ENCODE assay signal across 11 mouse cellular contexts in the genomic region with DNA sequence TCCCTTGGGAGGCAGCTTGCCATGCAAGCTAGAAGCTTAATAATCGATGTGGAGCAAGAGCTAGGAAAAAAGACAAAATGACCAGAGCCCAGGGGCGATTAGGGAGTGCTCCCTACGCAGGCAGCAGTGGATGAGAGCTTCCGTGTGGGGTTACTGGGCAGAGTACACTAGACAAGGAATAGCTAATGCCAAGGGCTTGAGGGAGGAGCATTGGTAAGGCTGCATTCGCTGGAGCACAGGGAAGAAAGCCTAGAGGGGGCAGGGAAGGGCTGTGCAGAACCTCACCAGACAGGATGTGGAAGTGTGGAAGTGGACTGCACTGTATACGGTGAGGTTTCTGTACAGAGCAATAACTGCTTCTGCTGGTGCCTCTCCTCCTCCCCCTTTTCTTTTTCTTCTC. TPM values are rescaled to one million over a fixed set of nuclear protein-coding genes. Genes with fewer than 3 reads are reported as not detected.
A peak's percentile ranks its signal among the peaks of the same experiment; 100 is the strongest.
DNase-seq lines count a peak whose midpoint lies in the region; ATAC-seq and TF ChIP-seq lines count a peak whose summit lies in the region.
"Had no signal": no experiment of that assay in that cellular context is flagged by ENCODE, and none has a peak within 500 bp of the region (broad histone marks: within the 10 kb centered on the region; RNA-seq: fewer than 3 reads in every experiment).

No protein-coding gene starts in this region.

- H3K4me1 ChIP-seq in hindbrain, embryonic 10.5 days (replicated peaks), result peaks cover 14% of the 10 kb centered on the region
- no peaks in the 10 kb centered on the region for H3K4me1 ChIP-seq in hindbrain, embryonic 14.5 days (replicated peaks; ENCODE audit: control insufficient read depth, insufficient read depth, low read length)
- peaks cover 13% of the 10 kb centered on the region for H3K4me1 ChIP-seq in limb, embryonic 13.5 days
- no peaks in the 10 kb centered on the region for H3K4me1 ChIP-seq in stomach, postnatal 0 days (replicated peaks; ENCODE audit: control insufficient read depth, insufficient read depth)
- no peaks in the 10 kb centered on the region for H3K4me1 ChIP-seq in intestine, postnatal 0 days (replicated peaks; ENCODE audit: control insufficient read depth, insufficient read depth, low read length)
- H3K4me1 ChIP-seq: embryonic facial prominence, embryonic 13.5 days had no signal

- H3K27ac ChIP-seq in hindbrain, embryonic 10.5 days, result 0 out of 2 replicates have a peak overlapping the region, but pooled peaks have one; percentile 31
- H3K27ac ChIP-seq in hindbrain, embryonic 14.5 days, result no peak overlapping the region
- no peak overlapping the region for H3K27ac ChIP-seq in limb, embryonic 13.5 days
- no peak overlapping the region; the same call in 1 of the 2 replicates for H3K27ac ChIP-seq in stomach, postnatal 0 days (replicated peaks)
- H3K27ac ChIP-seq in intestine, postnatal 0 days (ENCODE audit: low read depth, low read length), result no peak overlapping the region
- H3K27ac ChIP-seq: embryonic facial prominence, embryonic 13.5 days had no signal

- no peaks in the 10 kb centered on the region for H3K27me3 ChIP-seq in hindbrain, embryonic 10.5 days (ENCODE audit: insufficient read depth, poor library complexity, severe bottlenecking)
- no peaks in the 10 kb centered on the region for H3K27me3 ChIP-seq in hindbrain, embryonic 14.5 days (ENCODE audit: control insufficient read depth, insufficient read depth, low read length)
- H3K27me3 ChIP-seq in limb, embryonic 13.5 days, result no peaks in the 10 kb centered on the region
- H3K27me3 ChIP-seq in stomach, postnatal 0 days (ENCODE audit: control insufficient read depth, insufficient read depth, low read length), result no peaks in the 10 kb centered on the region
- H3K27me3 ChIP-seq in intestine, postnatal 0 days (replicated peaks; ENCODE audit: control insufficient read depth, insufficient read depth, low read length), result no peaks in the 10 kb centered on the region
- H3K27me3 ChIP-seq: embryonic facial prominence, embryonic 13.5 days had no signal

- H3K36me3 ChIP-seq in hindbrain, embryonic 10.5 days, result peaks cover 9% of the 10 kb centered on the region
- H3K36me3 ChIP-seq in hindbrain, embryonic 14.5 days (replicated peaks; ENCODE audit: control insufficient read depth, insufficient read depth), result peaks cover 2% of the 10 kb centered on the region
- peaks cover 13% of the 10 kb centered on the region for H3K36me3 ChIP-seq in limb, embryonic 13.5 days
- H3K36me3 ChIP-seq in stomach, postnatal 0 days (ENCODE audit: control insufficient read depth, insufficient read depth, low read length), result no peaks in the 10 kb centered on the region
- peaks cover 4% of the 10 kb centered on the region; the same call in 1 of the 2 replicates for H3K36me3 ChIP-seq in intestine, postnatal 0 days (ENCODE audit: control insufficient read depth, insufficient read depth)

- WGBS in hindbrain, embryonic 10.5 days, result 76% methylated on average over 6 of the region's 6 CpGs
- WGBS in hindbrain, embryonic 14.5 days, result 51% methylated on average over 6 of the region's 6 CpGs
- 64% methylated on average over 6 of the region's 6 CpGs for WGBS in limb, embryonic 13.5 days
- 63% methylated on average over 6 of the region's 6 CpGs for WGBS in stomach, postnatal 0 days
- WGBS in intestine, postnatal 0 days, result 64% methylated on average over 6 of the region's 6 CpGs

- H3K9me3 ChIP-seq in hindbrain, embryonic 10.5 days, result no peaks in the 10 kb centered on the region
- no peaks in the 10 kb centered on the region for H3K9me3 ChIP-seq in hindbrain, embryonic 14.5 days (ENCODE audit: control insufficient read depth, low read length)
- no peaks in the 10 kb centered on the region for H3K9me3 ChIP-seq in limb, embryonic 13.5 days
- H3K9me3 ChIP-seq in stomach, postnatal 0 days (ENCODE audit: control insufficient read depth, low read length), result no peaks in the 10 kb centered on the region
- no peaks in the 10 kb centered on the region for H3K9me3 ChIP-seq in intestine, postnatal 0 days (ENCODE audit: control insufficient read depth)
- H3K9me3 ChIP-seq: embryonic facial prominence, embryonic 13.5 days had no signal

- TF ChIP-seq EP300 in stomach, postnatal 0 days (optimal IDR thresholded peaks at IDR 0.05), result no peak

- DNase-seq in hindbrain, embryonic 10.5 days (ENCODE audit: low spot score), result no peak
- DNase-seq in hindbrain, embryonic 14.5 days (ENCODE audit: low spot score), result no peak
- DNase-seq in urinary bladder, postnatal 4 days (ENCODE audit: low spot score in 2 of 2), result peak; percentile 15 to 48
- DNase-seq in urinary bladder, adult 2 months (ENCODE audit: low spot score), result no peak
- no peak for DNase-seq in stomach, postnatal 0 days (ENCODE audit: low spot score)
- DNase-seq in spleen, postnatal 14 days (ENCODE audit: low spot score in 2 of 2), result no peak
- DNase-seq: adrenal gland, postnatal 36 days; thymus, postnatal 36 days had no signal

- ATAC-seq in hindbrain, embryonic 14.5 days (ENCODE audit: low FRiP score), result no peak
- peak; percentile 51; the same call in 1 of the 2 replicates for ATAC-seq in limb, embryonic 13.5 days (ENCODE audit: low FRiP score, low read depth)
- peak; percentile 53 for ATAC-seq in stomach, postnatal 0 days (ENCODE audit: low FRiP score, low TSS enrichment)
- ATAC-seq in intestine, postnatal 0 days, result no peak

- H3K9ac ChIP-seq in hindbrain, embryonic 14.5 days, result no peak overlapping the region
- H3K9ac ChIP-seq in limb, embryonic 13.5 days, result no peak overlapping the region
- H3K9ac ChIP-seq in stomach, postnatal 0 days (ENCODE audit: low read length), result no peak overlapping the region; the same call in 1 of the 2 replicates
- no peak overlapping the region for H3K9ac ChIP-seq in intestine, postnatal 0 days (ENCODE audit: low read depth, low read length)
- H3K9ac ChIP-seq: embryonic facial prominence, embryonic 13.5 days had no signal

- no peak overlapping the region for H3K4me3 ChIP-seq in hindbrain, embryonic 10.5 days
- no peak overlapping the region for H3K4me3 ChIP-seq in hindbrain, embryonic 14.5 days (replicated peaks; ENCODE audit: low read length)
- H3K4me3 ChIP-seq in limb, embryonic 13.5 days, result no peak overlapping the region
- no peak overlapping the region for H3K4me3 ChIP-seq in stomach, postnatal 0 days (ENCODE audit: low read depth, low read length)
- H3K4me3 ChIP-seq in intestine, postnatal 0 days (ENCODE audit: low read depth, low read length), result no peak overlapping the region
- H3K4me3 ChIP-seq: embryonic facial prominence, embryonic 13.5 days had no signal

- no peak overlapping the region for H3K4me2 ChIP-seq in hindbrain, embryonic 14.5 days (replicated peaks)
- H3K4me2 ChIP-seq in limb, embryonic 13.5 days (replicated peaks), result no peak overlapping the region
- H3K4me2 ChIP-seq in stomach, postnatal 0 days (replicated peaks; ENCODE audit: low read depth), result no peak overlapping the region
- H3K4me2 ChIP-seq in intestine, postnatal 0 days (replicated peaks; ENCODE audit: low read depth), result no peak overlapping the region
- H3K4me2 ChIP-seq: embryonic facial prominence, embryonic 13.5 days had no signal

- no peak for TF ChIP-seq CTCF in stomach, postnatal 0 days (IDR thresholded peaks at IDR 0.05; ENCODE audit: low read depth)
- no peak for TF ChIP-seq CTCF in intestine, postnatal 0 days (IDR thresholded peaks at IDR 0.05; ENCODE audit: low read depth)

RNA-seq across cellular contexts. Expression of a gene that starts 32.3 kb away (rescaled TPM):
- 19.6 and 20.9 TPM in 2 replicates for polyA plus RNA-seq in hindbrain, embryonic 10.5 days (2016; fragmentation: Nextera tagmentation; extraction: Ambion mirVana)
- polyA plus RNA-seq in hindbrain, embryonic 14.5 days (2014; fragmentation: Nextera tagmentation; extraction: Ambion mirVana), result 38.6 and 40.7 TPM in 2 replicates
- 38.3 and 39.3 TPM in 2 replicates for polyA plus RNA-seq in urinary bladder, adult 2 months (2012; rRNA removed)
- 20.1 and 21.2 TPM in 2 replicates for polyA plus RNA-seq in limb, embryonic 13.5 days (2015; fragmentation: Nextera tagmentation; extraction: Ambion mirVana)
- polyA plus RNA-seq in stomach, postnatal 0 days (2015; fragmentation: Nextera tagmentation; extraction: Ambion mirVana), result 13.2 and 14.7 TPM in 2 replicates
- polyA plus RNA-seq in intestine, postnatal 0 days (2015; fragmentation: Nextera tagmentation; extraction: Ambion mirVana), result 9.5 and 9.7 TPM in 2 replicates

Comparison
In these comparisons a context has a peak if more than half of its experiments do, and no peak if none do; other contexts are left out.
1. DNase-seq: peak in urinary bladder, postnatal 4 days (2 of 2); none in hindbrain, embryonic 10.5 days (single experiment), hindbrain, embryonic 14.5 days (single experiment), urinary bladder, adult 2 months (single experiment), stomach, postnatal 0 days (single experiment) and spleen, postnatal 14 days (0 of 2).
2. ATAC-seq: peak in limb, embryonic 13.5 days (single experiment) and stomach, postnatal 0 days (single experiment); none in hindbrain, embryonic 14.5 days (single experiment) and intestine, postnatal 0 days (single experiment).